Mouse (Mus musculus) limb, embryonic 14.5 days (tissue): ENCODE results near the gene S100a16. TPM values are rescaled to one million over a fixed set of nuclear protein-coding genes. Genes with fewer than 3 reads are reported as not detected.
A peak's percentile ranks its signal among the peaks of the same experiment; 100 is the strongest.

Experiments used
- ATAC-seq: fragments of 200-750 bp; cut with Nextera tagmentation; 2 replicates; pipeline ENCODE4 v1.8.0; 2017; ENCODE audit warnings: low read depth, moderate number of reproducible peaks, moderate TSS enrichment; ENCODE audit not compliant: low FRiP score
- DNase-seq: peaks from one replicate; pipeline ENCODE4 v3.0.0-alpha.2; 2015; ENCODE audit warnings: low spot score
- H3K27ac ChIP-seq: fragments of 300-500 bp; sonication (generic); replicated peaks from 2 replicates; pipeline ENCODE4 v1.5.1; 2014; ENCODE audit warnings: low read depth, mild to moderate bottlenecking, low read length, moderate library complexity, mixed read lengths
- H3K27me3 ChIP-seq: fragments of 300-500 bp; sonication (generic); 2 replicates; pipeline ENCODE4 v1.6.1; 2014; ENCODE audit warnings: low read length, mixed read lengths; ENCODE audit not compliant: control insufficient read depth, insufficient read depth
- H3K36me3 ChIP-seq: fragments of 300-500 bp; sonication (generic); 2 replicates; pipeline ENCODE4 v1.6.1; 2014; ENCODE audit warnings: mild to moderate bottlenecking, low read length, moderate library complexity, mixed read lengths; ENCODE audit not compliant: control insufficient read depth, insufficient read depth
- H3K4me1 ChIP-seq: fragments of 300-500 bp; sonication (generic); 2 replicates; pipeline ENCODE4 v1.6.1; 2014; ENCODE audit warnings: antibody characterized with exemption, low read length, mixed read lengths; ENCODE audit not compliant: control insufficient read depth, insufficient read depth
- H3K4me2 ChIP-seq: fragments of 300-500 bp; sonication (generic); replicated peaks from 2 replicates; pipeline ENCODE4 v1.6.1; 2014; ENCODE audit warnings: low read depth, mild to moderate bottlenecking, low read length, moderate library complexity; ENCODE audit not compliant: severe bottlenecking
- H3K4me3 ChIP-seq: fragments of 300-500 bp; sonication (generic); replicated peaks from 2 replicates; pipeline ENCODE4 v1.5.1; 2014; ENCODE audit warnings: low read length
- H3K9ac ChIP-seq: fragments of 300-500 bp; sonication (generic); 2 replicates; pipeline ENCODE4 v1.6.1; 2014; ENCODE audit warnings: mild to moderate bottlenecking, low read depth, low read length, moderate library complexity; ENCODE audit not compliant: severe bottlenecking
- H3K9me3 ChIP-seq: fragments of 300-500 bp; sonication (generic); 2 replicates; pipeline ENCODE4 v1.6.1; 2016; ENCODE audit warnings: low read length; ENCODE audit not compliant: control insufficient read depth
- POLR2A ChIP-seq: fragments of 200-500 bp; IDR thresholded peaks from 2 replicates; pipeline ENCODE4 v1.8.0; 2012; ENCODE audit warnings: inconsistent platforms, mild to moderate bottlenecking, moderate library complexity, borderline replicate concordance; ENCODE audit not compliant: insufficient read depth, insufficient read length; ENCODE audit errors: extremely low read depth
- WGBS: fragments of 180-500 bp; shearing (Covaris S2); extraction: QIAGEN DNeasy Blood & Tissue Kit; methylation state at CpG from one replicate; pipeline ENCODE4 v1.1.7; 2014; 5-methylcytosine and 5-hydroxymethylcytosine counted together
- polyA plus RNA-seq, 2 experiments: library from polyadenylated mRNA; depleted of rRNA in 1 of 2; stranded (reverse) in 1 of 2; unstranded in 1 of 2; fragments of >200 nt; fragmentation: Nextera tagmentation in 1 of 2; extraction: Ambion mirVana in 1 of 2; gene quantifications; 2 replicates each; pipeline versions ENCODE4 v1.2.1 to v1.2.3; 2012 to 2014

S100a16 gene
- 81.6 and 88.6 TPM in 2 replicates for polyA plus RNA-seq (2012; rRNA removed)
- 232 and 269 TPM in 2 replicates for polyA plus RNA-seq (2014; fragmentation: Nextera tagmentation; extraction: Ambion mirVana)

DNA sequence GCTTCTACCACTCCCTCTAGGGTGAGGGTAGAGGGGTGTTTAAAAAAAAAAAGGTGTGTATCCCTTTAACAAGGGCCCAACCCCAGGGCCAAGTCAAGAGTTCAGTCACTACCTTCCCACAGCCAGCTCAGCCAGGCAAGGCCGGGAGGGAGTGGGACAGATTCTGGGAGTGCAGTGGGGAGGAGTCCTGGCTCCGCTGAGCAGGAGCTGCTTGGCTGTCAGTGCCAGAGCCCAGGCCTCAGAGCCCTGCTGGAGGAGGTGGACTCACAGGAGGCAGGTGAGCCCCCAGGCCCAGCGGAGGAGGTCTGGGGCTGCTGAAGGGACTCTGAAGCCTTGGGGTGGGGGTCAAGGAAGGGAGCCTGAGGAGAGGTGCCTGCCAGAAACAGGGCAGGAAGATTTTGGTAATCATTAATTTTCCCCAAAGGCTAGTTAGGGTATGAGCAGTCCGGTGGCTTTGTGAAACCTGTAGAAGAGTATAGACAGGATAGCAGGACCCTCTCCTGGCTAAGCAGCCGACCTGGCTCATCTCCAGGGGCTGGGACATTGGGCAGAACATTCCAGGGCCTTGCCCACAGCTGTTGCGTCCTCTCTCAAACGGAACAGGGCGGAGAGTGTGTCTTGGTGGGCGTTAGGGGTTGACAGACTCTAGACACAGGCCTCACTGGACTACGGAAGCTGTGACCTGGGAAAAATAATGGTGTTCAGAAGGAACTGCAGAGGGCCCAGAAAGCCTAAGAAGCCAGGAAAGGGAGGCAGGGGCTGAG is at the start of gene S100a16:
Gene S100a16, plus strand, starts transcription at position 114 of the 764 bp plus-strand sequence.
- Histone ChIP-seq H3K9me3 (no peaks in the 10 kb centered on the region), H3K27ac (0 out of 2 replicates have a peak within 1 kb of the TSS, but pooled peaks have one; percentile 38), H3K4me3 (peak within 1 kb of the TSS; percentile 10), H3K9ac (peak within 1 kb of the TSS; percentile 21; the same call in 1 of the 2 replicates), H3K27me3 (no peaks in the 10 kb centered on the region), H3K4me1 (peaks cover 11% of the 10 kb centered on the region), H3K4me2 (peak within 1 kb of the TSS; percentile 27), H3K36me3 (no peaks in the 10 kb centered on the region)
- ATAC-seq (peak; percentile 61), DNase-seq (peak; percentile 54)
- TF ChIP-seq POLR2A: no peak
- WGBS: 38% methylated on average over 10 of the region's 10 CpGs

DNA sequence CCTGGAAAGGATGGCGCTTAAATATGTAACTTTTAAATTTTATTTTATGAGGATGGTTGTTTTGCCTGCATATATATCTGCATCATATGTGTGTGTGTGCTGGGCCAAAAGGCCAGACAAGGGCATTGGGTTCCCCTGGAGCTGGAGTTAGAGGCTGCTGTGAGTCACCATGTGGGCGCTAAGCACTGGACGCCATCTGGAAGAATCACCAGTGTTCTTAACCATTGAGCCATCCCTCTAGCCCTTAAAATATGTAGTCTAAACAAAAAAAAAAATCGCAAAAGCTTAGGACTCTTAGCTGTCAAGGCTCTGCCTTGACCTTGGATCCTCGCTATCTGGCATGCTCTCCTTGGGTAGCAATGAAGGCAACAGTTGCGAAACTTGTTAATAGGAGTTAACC is 48.5 kb upstream of the S100a16 start:
- Histone ChIP-seq H3K27me3 (no peaks in the 10 kb centered on the region), H3K4me1 (peaks cover 6% of the 10 kb centered on the region), H3K36me3 (peaks cover 57% of the 10 kb centered on the region), H3K27ac (no peak overlapping the region), H3K9ac (no peak overlapping the region), H3K4me2 (no peak overlapping the region), H3K4me3 (no peak overlapping the region), H3K9me3 (no peaks in the 10 kb centered on the region)
- DNase-seq (no peak), ATAC-seq (no peak)
- 81% methylated on average over 6 of the region's 6 CpGs for WGBS
- TF ChIP-seq POLR2A: no peak

DNA sequence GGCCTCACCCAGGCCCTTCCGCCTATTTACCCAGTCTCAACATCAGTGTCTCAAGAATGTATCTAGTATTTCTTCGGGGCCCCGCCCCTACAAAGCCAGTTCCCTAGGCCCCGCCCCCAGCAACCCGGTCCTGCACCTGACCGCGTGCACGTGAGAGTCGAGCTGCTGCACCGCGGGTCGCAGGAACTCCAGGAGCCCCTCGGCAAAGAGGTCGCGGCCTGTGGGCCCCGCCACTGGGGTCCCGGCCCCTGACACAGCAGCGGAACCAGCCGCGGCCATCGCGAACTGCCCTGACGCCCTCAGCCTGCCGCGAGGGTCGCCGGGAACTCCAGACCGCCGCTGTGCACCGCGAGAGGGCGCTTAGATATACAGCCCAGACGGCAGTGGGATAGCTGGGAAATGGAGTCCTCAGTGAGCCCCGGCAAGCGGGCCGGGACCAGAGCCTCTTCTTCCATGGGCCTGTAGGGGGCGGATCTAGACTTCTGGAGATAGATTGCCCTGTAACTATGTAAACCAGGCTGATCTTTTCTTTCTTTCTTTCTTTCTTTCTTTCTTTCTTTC is 46.3 kb upstream of the S100a16 start, which contains the start of gene Snapin:
Gene Snapin, minus strand, starts transcription at position 338 of the 561 bp plus-strand sequence.
- peak within 1 kb of the TSS; percentile 67; the same call in 1 of the 2 replicates for H3K27ac ChIP-seq
- 5% methylated on average over 37 of the region's 37 CpGs for WGBS

DNA sequence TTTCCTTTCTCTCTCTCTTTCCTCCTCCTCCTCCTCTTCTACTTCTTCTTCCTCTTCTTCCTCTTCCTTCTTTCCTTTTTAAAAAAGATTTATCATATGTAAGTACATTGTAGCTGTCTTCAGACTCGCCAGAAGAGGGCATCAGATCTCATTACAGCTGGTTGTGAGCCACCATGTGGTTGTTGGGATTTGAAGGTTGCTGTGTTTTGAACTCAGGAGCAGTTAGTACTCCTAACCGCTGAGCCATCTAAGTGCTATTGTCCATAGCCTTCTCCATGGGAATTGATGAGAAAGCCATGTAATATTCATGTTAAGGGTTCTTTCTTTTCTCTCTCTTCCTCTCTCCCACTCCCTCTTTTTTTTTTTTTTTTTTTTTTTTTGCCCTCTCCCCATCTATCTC is 45.7 kb upstream of the S100a16 start:
- H3K9me3 ChIP-seq: no peaks in the 10 kb centered on the region
- no peak overlapping the region for H3K9ac ChIP-seq
- peaks cover 6% of the 10 kb centered on the region for H3K4me1 ChIP-seq
- no peaks in the 10 kb centered on the region for H3K27me3 ChIP-seq
- H3K27ac ChIP-seq: no peak overlapping the region
- peak; percentile 27 for DNase-seq
- 46% methylated on average over 2 of the region's 2 CpGs for WGBS
- ATAC-seq: no peak
- H3K4me2 ChIP-seq: no peak overlapping the region
- no peak overlapping the region for H3K4me3 ChIP-seq
- peaks cover 36% of the 10 kb centered on the region for H3K36me3 ChIP-seq
- TF ChIP-seq POLR2A: no peak

More for the DNA sequence above, 46.3 kb upstream of the S100a16 start, which contains the start of gene Snapin:
- ATAC-seq: peak; percentile 97
- Histone ChIP-seq H3K4me3 (peak within 1 kb of the TSS; percentile 77), H3K4me2 (peak within 1 kb of the TSS; percentile 76), H3K9me3 (no peaks in the 10 kb centered on the region), H3K36me3 (peaks cover 37% of the 10 kb centered on the region), H3K4me1 (peaks cover 6% of the 10 kb centered on the region), H3K9ac (peak within 1 kb of the TSS; percentile 74), H3K27me3 (no peaks in the 10 kb centered on the region)
- TF ChIP-seq POLR2A: peak; percentile 85; the same call in 1 of the 2 replicates
- peak; percentile 97 for DNase-seq

DNA sequence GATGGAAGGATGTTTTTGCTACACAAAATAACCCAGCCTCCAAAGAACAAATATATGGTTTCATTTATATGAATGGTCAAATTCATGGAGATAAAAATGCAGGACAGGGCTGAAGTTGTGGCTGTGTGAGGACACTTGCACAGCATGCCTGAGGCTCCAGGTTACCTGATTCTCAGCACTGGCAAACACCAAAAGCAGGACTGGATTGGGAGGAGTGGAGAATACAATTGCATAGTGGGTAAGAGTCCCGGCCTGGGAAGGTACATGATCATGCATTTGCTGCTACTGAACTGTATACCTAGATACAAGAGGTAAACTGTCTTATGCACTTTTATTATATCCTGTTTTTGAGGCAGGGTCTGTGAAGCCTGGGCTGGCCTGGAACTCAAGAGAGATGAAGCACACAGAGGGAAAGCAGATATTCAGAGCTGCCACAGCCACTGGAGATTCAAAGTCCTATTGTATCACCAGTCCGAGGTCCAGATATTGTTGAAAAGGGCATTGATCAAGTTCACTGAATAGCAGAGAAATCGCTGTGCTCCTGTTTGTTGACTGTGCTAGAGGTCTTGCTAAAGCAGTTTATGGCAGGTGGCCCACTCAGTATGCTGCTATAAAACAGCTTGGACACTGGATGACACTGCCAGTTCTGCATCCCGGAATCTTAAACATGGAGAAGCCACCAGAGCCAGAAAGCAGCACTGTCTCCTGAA is 43.1 kb upstream of the S100a16 start:
- no peaks in the 10 kb centered on the region for H3K27me3 ChIP-seq
- no peak overlapping the region for H3K27ac ChIP-seq
- ATAC-seq (no peak), DNase-seq (no peak)
- H3K4me3 ChIP-seq: no peak overlapping the region
- no peaks in the 10 kb centered on the region for H3K9me3 ChIP-seq
- no peak overlapping the region for H3K4me2 ChIP-seq
- 62% methylated on average over 4 of the region's 4 CpGs for WGBS
- peaks cover 6% of the 10 kb centered on the region for H3K4me1 ChIP-seq
- no peak overlapping the region for H3K9ac ChIP-seq
- peaks cover 37% of the 10 kb centered on the region for H3K36me3 ChIP-seq
- TF ChIP-seq POLR2A: no peak
